Mouse (Mus musculus) liver, embryonic 15.5 days (tissue): Measurements from ENCODE around the gene Dysf. TPM values are rescaled to one million over a fixed set of nuclear protein-coding genes. Genes with fewer than 3 reads are reported as not detected.

ENCODE experiments used
- ATAC-seq: fragments of 200-750 bp; cut with Nextera tagmentation; 2 replicates; pipeline ENCODE4 v1.8.0; 2017; ENCODE audit warnings: moderate number of reproducible peaks, mild to moderate bottlenecking, moderate library complexity; ENCODE audit not compliant: insufficient read depth
- H3K27ac ChIP-seq: fragments of 300-500 bp; sonication (generic); replicated peaks from 2 replicates; pipeline ENCODE4 v1.5.1; 2015; ENCODE audit warnings: mild to moderate bottlenecking, inconsistent platforms
- H3K27me3 ChIP-seq: fragments of 300-500 bp; sonication (generic); 2 replicates; pipeline ENCODE4 v1.6.1; 2015; ENCODE audit warnings: mild to moderate bottlenecking, inconsistent platforms
- H3K36me3 ChIP-seq: fragments of 300-500 bp; sonication (generic); replicated peaks from 2 replicates; pipeline ENCODE4 v1.6.1; 2015; ENCODE audit warnings: moderate library complexity, mild to moderate bottlenecking, inconsistent platforms
- H3K4me1 ChIP-seq: fragments of 300-500 bp; sonication (generic); replicated peaks from 2 replicates; pipeline ENCODE4 v1.6.1; 2015; ENCODE audit warnings: inconsistent platforms
- H3K4me2 ChIP-seq: fragments of 300-500 bp; sonication (generic); 2 replicates; pipeline ENCODE4 v1.6.1; 2015; ENCODE audit warnings: moderate library complexity, mild to moderate bottlenecking, inconsistent platforms
- H3K4me3 ChIP-seq: fragments of 300-500 bp; sonication (generic); replicated peaks from 2 replicates; pipeline ENCODE4 v1.5.1; 2015; ENCODE audit warnings: mild to moderate bottlenecking, inconsistent platforms
- H3K9ac ChIP-seq: fragments of 300-500 bp; sonication (generic); 2 replicates; pipeline ENCODE4 v1.6.1; 2015; ENCODE audit warnings: moderate library complexity, mild to moderate bottlenecking, inconsistent platforms
- H3K9me3 ChIP-seq: fragments of 300-500 bp; sonication (generic); replicated peaks from 2 replicates; pipeline ENCODE4 v1.6.1; 2016; ENCODE audit warnings: inconsistent platforms
- WGBS: fragments of 180-500 bp; shearing (Covaris S2); methylation state at CpG from one replicate; pipeline ENCODE4 v1.1.7; 2015; ENCODE audit warnings: mixed read lengths; ENCODE audit not compliant: insufficient replicate concordance; 5-methylcytosine and 5-hydroxymethylcytosine counted together
- polyA plus RNA-seq: library from polyadenylated mRNA; unstranded; fragments of >200 nt; fragmentation: Nextera tagmentation; extraction: Ambion mirVana; gene quantifications from 2 replicates; pipeline ENCODE4 v1.2.1, GENCODE M21; 2015

Dysf gene
- polyA plus RNA-seq, 1 experiment from 2014 or later = 1.5 TPM

DNA sequence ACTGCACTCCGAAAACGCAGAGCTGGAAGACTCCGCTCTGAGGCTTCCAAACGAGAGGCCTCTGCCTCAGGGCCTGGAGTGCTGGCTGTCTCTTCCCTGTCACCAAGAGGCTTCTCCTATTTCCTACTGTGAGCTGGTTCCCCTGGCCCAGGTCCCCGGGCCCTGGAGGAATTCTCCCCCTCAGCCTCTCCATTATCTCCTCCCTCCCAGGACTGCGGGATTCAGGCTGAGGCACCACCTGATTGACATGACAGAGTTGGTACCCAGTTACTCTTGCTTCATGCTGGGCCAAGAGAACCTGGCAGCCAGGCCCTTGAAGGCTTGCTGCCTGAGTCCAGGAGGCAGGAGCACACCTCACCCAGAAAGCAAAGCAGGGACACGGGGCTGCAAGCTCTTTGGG lies 203.1 kb downstream of the Dysf start:
- Histone ChIP-seq H3K4me2 (no peak overlapping the region), H3K27me3 (no peaks in the 10 kb centered on the region), H3K36me3 (no peaks in the 10 kb centered on the region), H3K9me3 (no peaks in the 10 kb centered on the region), H3K4me1 (no peaks in the 10 kb centered on the region), H3K9ac (no peak overlapping the region), H3K4me3 (no peak overlapping the region), H3K27ac (no peak overlapping the region)
- 64% methylated on average over 7 of the region's 7 CpGs for WGBS
- ATAC-seq = no peak

DNA sequence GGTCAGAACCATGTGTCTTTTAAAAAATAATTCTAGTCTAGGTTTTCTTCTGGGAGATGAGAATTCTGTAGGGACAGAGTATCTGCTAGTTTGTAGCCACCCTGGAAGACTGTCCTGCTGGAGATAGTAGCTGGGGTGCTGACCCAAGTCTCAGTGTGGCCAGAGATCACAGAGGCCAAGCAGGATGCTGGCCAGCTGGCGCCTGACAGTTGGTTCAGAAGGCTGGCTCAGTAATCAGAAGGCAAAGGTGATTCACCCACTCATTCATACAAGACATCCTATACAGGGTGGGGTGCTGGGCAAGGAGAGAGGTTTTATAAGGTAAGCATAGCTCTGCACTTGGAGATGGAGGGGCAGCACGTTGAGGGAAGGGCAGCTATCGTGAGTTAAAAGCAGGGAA lies 204.7 kb downstream of the Dysf start:
- Histone ChIP-seq H3K4me3 (no peak overlapping the region), H3K4me1 (no peaks in the 10 kb centered on the region), H3K36me3 (no peaks in the 10 kb centered on the region), H3K27me3 (no peaks in the 10 kb centered on the region), H3K9ac (no peak overlapping the region), H3K27ac (no peak overlapping the region), H3K9me3 (no peaks in the 10 kb centered on the region), H3K4me2 (no peak overlapping the region)
- WGBS = 23% methylated on average over 3 of the region's 3 CpGs
- no peak for ATAC-seq

GRCm38 (mm10) chr6:84217216-84217933 lies 209.0 kb downstream of the Dysf start:
- 0% methylated on average over 1 of the region's 1 CpGs for WGBS
- ATAC-seq = no peak
- Histone ChIP-seq H3K36me3 (no peaks in the 10 kb centered on the region), H3K4me2 (no peak overlapping the region), H3K4me3 (no peak overlapping the region), H3K9me3 (no peaks in the 10 kb centered on the region), H3K27me3 (no peaks in the 10 kb centered on the region), H3K4me1 (no peaks in the 10 kb centered on the region), H3K9ac (no peak overlapping the region), H3K27ac (no peak overlapping the region)

GRCm38 (mm10) chr6:84219119-84219518 lies 210.7 kb downstream of the Dysf start:
- Histone ChIP-seq H3K27me3 (no peaks in the 10 kb centered on the region), H3K36me3 (no peaks in the 10 kb centered on the region), H3K27ac (no peak overlapping the region), H3K4me1 (no peaks in the 10 kb centered on the region), H3K9me3 (no peaks in the 10 kb centered on the region), H3K9ac (no peak overlapping the region), H3K4me2 (no peak overlapping the region), H3K4me3 (no peak overlapping the region)
- 59% methylated on average over 11 of the region's 11 CpGs for WGBS
- ATAC-seq = no peak

- H3K9me3 ChIP-seq = no peaks in the 10 kb centered on the region
- H3K4me3 ChIP-seq = no peak overlapping the region
- no peak for ATAC-seq
- no peaks in the 10 kb centered on the region for H3K27me3 ChIP-seq
- H3K4me1 ChIP-seq = no peaks in the 10 kb centered on the region
- no peak overlapping the region for H3K4me2 ChIP-seq
- no peak overlapping the region for H3K27ac ChIP-seq
- H3K36me3 ChIP-seq = no peaks in the 10 kb centered on the region
- WGBS = 14% methylated on average over 4 of the region's 4 CpGs
- H3K9ac ChIP-seq = no peak overlapping the region
These were observed 216.5 kb downstream of the Dysf start for GRCm38 (mm10) chr6:84224861-84225260.

DNA sequence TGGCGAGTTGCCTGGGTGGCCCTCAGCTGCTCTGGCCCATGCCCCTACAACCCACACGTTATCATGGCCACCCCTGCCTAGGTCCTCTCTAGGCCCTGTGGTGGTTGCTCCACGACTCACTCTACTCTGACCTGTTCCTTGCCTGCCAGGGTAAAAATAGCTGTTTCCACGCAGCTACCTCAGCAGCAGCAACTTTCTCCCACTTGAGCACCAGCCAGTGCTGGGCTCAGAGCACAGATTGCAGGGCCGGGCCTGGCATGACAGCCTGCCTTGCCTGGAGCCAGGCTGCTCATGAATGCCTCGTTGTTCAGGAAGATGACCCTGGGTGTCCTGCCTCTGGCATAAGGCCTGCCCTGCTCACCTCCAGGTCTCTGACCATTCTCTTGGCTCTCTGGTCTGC lies 217.2 kb downstream of the Dysf start:
- Histone ChIP-seq H3K9ac (no peak overlapping the region), H3K27me3 (no peaks in the 10 kb centered on the region), H3K36me3 (no peaks in the 10 kb centered on the region), H3K9me3 (no peaks in the 10 kb centered on the region), H3K27ac (no peak overlapping the region), H3K4me2 (no peak overlapping the region), H3K4me1 (no peaks in the 10 kb centered on the region), H3K4me3 (no peak overlapping the region)
- ATAC-seq = no peak
- WGBS = 55% methylated on average over 6 of the region's 6 CpGs

DNA sequence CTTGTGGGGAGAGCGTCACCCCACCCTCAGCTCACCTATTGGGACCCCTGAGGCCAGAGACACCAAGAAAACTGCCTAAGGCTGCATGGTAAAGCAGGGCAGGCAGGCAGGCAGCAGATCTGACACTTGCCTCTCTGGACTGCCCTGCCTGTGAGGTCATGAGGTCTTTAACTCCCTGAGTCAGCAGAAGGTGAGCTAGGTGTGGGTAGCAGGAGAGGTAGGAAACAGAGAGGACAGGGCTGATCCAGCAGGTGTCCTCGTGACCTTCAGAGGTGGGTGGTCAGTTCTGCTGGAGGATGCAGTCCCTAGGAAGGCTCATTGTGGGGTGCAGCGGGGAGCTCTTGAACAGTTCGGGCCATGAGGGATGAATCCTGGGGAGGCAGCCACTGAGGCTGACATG lies 219.8 kb downstream of the Dysf start:
- Histone ChIP-seq H3K27me3 (no peaks in the 10 kb centered on the region), H3K4me1 (no peaks in the 10 kb centered on the region), H3K4me2 (no peak overlapping the region), H3K27ac (no peak overlapping the region), H3K36me3 (no peaks in the 10 kb centered on the region), H3K9me3 (no peaks in the 10 kb centered on the region), H3K4me3 (no peak overlapping the region), H3K9ac (no peak overlapping the region)
- WGBS = 49% methylated on average over 4 of the region's 4 CpGs
- ATAC-seq = no peak

- 37% methylated on average over 5 of the region's 5 CpGs for WGBS
- H3K27me3 ChIP-seq = no peaks in the 10 kb centered on the region
These were observed 220.4 kb downstream of the Dysf start for GRCm38 (mm10) chr6:84228786-84229185.

DNA sequence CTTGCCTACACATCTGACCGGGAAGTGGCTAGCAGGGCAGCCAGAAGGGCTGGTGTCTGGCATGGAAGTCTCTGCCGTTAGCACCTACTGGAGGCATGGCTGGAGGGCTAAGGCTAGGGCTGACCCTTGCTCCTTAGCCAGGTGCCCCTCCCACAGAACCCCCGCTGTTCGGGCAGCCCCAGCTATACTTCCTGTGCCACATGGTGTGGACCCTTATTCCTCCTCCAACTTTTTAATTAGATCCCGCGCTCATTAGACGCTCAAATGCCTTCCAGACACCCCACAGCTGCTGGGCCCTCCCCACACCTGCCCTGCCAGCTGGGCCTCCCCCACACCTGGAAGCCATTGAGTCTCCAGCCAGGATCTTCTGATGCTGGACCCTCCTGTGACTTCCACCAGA lies 221.3 kb downstream of the Dysf start:
- Histone ChIP-seq H3K4me3 (no peak overlapping the region), H3K27ac (no peak overlapping the region), H3K4me1 (no peaks in the 10 kb centered on the region), H3K4me2 (no peak overlapping the region), H3K27me3 (no peaks in the 10 kb centered on the region), H3K9me3 (no peaks in the 10 kb centered on the region), H3K36me3 (no peaks in the 10 kb centered on the region), H3K9ac (no peak overlapping the region)
- no peak for ATAC-seq
- 50% methylated on average over 7 of the region's 7 CpGs for WGBS

More at GRCm38 (mm10) chr6:84228786-84229185, 220.4 kb downstream of the Dysf start:
- Histone ChIP-seq H3K36me3 (no peaks in the 10 kb centered on the region), H3K4me2 (no peak overlapping the region), H3K27ac (no peak overlapping the region), H3K9me3 (no peaks in the 10 kb centered on the region), H3K4me3 (no peak overlapping the region), H3K9ac (no peak overlapping the region), H3K4me1 (no peaks in the 10 kb centered on the region)
- no peak for ATAC-seq

- H3K4me1 ChIP-seq = no peaks in the 10 kb centered on the region
- H3K9ac ChIP-seq = no peak overlapping the region
- H3K36me3 ChIP-seq = no peaks in the 10 kb centered on the region
- H3K9me3 ChIP-seq = no peaks in the 10 kb centered on the region
- no peak overlapping the region for H3K4me2 ChIP-seq
- H3K27ac ChIP-seq = no peak overlapping the region
- 55% methylated on average over 7 of the region's 7 CpGs for WGBS
- no peaks in the 10 kb centered on the region for H3K27me3 ChIP-seq
- no peak for ATAC-seq
- no peak overlapping the region for H3K4me3 ChIP-seq
These were observed 222.7 kb downstream of the Dysf start for GRCm38 (mm10) chr6:84231108-84231507.

- Histone ChIP-seq H3K36me3 (no peaks in the 10 kb centered on the region), H3K27ac (no peak overlapping the region), H3K4me2 (no peak overlapping the region), H3K27me3 (no peaks in the 10 kb centered on the region), H3K9ac (no peak overlapping the region), H3K4me1 (no peaks in the 10 kb centered on the region), H3K9me3 (no peaks in the 10 kb centered on the region), H3K4me3 (no peak overlapping the region)
- WGBS = 56% methylated on average over 8 of the region's 8 CpGs
- no peak for ATAC-seq
These were observed 223.8 kb downstream of the Dysf start for GRCm38 (mm10) chr6:84232063-84232760.
